Mouse (Mus musculus) megakaryocyte, adult 5-6 weeks (primary cell): ENCODE results near the gene Ccdc184. TPM values are rescaled to one million over a fixed set of nuclear protein-coding genes. Genes with fewer than 3 reads are reported as not detected.

Experiments used
- ATAC-seq: 2 replicates; pipeline ENCODE4 v1.8.0; 2016; ENCODE audit warnings: mild to moderate bottlenecking, inconsistent platforms; ENCODE audit not compliant: poor library complexity, severe bottlenecking
- total RNA-seq, 2 experiments: library from RNA; stranded (forward) in 1 of 2; stranded (reverse) in 1 of 2; fragments of 153-499, 151-499 nt in 1 of 2; fragments of 221-1000, 200-1000 nt in 1 of 2; gene quantifications; 2 replicates each; pipeline versions ENCODE4 v1.2.3 to v1.2.4; 2015 to 2017

Ccdc184 gene
- total RNA-seq, 2 experiments from 2014 or later = not detected

DNA sequence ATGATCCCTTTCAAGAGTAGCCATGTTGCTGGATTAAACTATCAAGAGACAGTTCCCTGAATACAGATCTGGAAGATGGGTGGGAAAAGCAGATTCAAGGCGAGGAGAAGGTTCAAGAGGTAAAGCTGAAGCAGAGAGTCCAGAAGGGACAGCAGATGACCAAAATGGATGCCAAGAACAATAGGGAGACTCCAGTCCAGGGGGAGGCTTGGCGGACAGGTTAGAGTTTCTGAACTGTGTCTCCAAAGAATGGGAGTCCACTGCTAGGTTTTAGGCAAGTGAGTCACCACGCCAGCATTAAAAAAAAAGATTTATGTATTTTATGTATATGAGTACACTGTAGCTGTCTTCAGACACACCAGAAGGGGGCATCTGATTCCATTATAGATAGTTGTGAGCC lies 12.3 kb upstream of the Ccdc184 start:
- ATAC-seq = no peak

DNA sequence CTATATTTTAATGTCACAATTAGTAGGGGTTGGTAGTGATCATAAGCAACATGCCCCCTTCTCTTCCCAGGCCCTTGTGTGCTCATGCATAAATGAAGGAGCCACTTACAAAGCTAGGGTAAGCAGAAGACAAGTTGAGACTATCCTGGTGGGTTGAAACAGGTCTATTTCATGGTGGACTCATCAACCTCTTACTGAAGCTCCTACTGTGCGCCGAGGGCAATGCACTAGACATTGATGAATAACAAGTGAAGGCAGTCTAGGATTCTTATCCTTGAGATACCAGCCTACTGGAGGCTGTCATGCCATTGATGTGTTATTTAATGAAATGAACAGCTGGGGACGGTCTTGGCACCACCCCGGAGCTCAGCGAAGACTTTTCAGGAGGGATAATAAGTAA lies 11.7 kb upstream of the Ccdc184 start:
- ATAC-seq = no peak

DNA sequence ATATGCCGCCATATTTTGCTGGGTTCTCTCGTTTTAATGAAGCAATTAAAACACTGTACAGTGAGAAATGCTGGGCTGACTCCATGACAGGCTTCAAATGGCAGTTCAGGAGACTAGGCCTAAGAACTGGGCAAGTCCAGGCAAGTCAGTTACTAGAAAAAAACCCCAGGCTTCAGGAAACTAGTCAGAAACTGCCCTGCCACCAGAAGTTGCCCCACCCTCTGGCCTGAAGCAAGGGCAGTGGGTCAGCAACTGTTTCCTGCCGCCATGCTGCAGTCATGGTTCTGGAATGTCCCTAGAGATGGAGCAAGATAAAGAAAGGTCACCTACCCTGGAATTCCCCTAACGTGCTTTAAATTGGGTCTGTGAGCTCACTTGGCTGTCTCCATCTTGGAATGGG lies 11.0 kb upstream of the Ccdc184 start:
- ATAC-seq = no peak

DNA sequence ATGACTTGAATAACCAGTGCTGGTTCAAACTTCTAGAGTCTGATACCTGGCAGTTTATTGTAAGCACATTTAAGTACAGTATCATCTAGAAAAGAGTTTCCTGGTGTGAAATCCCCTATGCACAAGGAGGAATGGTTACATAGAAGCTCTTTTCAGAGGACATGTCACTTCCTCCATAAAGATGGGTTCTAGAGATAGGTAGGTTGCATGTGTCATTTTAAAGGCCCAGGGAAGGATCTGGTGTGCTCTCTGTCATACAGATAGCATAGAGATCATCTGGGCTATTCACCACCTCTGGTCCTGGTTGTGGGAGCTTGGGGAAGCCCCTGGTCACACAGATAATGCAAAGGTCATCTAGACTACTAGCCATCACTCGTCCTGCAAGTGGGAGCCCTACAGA lies 9.7 kb upstream of the Ccdc184 start:
- ATAC-seq = no peak

DNA sequence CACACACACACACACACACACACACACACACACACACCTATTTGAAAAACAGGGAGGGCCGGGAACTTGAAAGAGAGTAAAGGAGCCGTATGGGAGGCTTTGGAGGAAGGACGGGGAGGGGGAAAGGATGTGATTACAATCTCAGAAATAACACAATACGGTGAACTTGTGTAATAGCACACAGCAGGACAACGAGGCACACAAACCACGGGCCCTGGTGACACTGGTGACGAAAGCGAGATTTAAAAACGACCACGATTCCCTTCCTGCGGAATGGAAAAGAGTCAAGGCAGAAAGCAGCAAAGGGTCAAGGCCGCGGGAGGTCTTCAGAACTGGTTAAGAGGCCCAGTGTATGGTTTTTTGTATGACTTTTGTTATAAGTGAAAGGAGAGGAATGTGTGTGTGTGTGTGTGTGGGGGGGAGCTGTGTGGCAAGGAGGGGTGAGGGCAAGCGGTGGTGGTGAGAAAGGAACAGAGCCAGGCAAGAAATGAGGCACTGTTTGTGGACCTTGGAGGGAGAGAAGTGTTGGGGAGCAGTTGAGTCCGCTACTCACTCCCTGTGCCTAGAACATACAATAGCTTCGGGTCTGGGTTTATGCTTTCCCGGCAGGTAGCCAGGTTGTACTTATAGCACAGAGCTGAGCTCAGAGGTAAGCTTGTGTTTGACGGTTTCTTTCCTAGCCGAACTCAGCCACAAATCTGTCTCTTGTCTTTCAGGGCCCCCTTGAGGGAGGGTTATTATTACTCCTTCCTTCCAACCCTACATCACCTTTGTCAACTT lies 5.7 kb upstream of the Ccdc184 start:
- peak; percentile 43 for ATAC-seq

DNA sequence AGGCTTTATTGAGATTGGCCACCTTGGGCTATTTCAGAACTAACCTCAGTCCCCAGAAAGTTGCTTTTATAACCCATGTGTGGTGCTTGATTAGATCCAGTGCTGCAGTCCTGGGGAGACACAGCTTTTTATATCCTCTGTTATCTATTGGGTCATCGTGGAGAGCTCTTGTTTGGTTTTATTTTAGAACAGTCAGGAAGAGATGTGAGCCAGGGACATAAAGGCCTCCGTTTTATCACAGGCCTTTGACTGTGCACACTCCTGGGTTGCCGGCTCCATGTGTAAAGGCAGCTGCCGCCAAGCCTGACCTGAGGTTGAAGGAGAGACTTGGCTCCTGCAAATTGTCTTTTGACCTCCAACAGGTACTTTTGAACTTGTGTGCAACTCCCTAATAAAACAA lies 4.4 kb upstream of the Ccdc184 start:
- no peak for ATAC-seq

DNA sequence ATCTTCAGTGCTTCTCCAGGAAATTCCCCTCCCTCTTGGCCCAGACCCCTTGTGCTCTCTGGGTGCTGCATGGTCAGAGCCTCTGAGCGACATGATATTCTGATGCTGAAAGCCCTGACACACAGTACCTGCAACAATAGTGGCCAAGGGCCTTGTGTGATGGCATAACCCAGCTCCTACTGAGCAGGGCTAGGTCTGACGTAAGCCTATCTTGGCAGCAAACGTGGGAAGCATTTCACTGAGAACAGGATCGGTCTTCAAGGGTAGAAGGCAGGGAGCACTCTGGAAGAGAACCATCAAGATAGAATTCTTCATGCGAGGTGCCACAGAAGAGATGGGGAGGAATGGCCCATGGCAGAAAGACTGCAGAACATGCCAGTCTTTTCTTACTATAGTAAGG lies 1.4 kb upstream of the Ccdc184 start, which contains the start of gene Asb8:
Gene Asb8 (minus strand): TSS at position 101 of the 400 bp plus-strand sequence.
- ATAC-seq = no peak

DNA sequence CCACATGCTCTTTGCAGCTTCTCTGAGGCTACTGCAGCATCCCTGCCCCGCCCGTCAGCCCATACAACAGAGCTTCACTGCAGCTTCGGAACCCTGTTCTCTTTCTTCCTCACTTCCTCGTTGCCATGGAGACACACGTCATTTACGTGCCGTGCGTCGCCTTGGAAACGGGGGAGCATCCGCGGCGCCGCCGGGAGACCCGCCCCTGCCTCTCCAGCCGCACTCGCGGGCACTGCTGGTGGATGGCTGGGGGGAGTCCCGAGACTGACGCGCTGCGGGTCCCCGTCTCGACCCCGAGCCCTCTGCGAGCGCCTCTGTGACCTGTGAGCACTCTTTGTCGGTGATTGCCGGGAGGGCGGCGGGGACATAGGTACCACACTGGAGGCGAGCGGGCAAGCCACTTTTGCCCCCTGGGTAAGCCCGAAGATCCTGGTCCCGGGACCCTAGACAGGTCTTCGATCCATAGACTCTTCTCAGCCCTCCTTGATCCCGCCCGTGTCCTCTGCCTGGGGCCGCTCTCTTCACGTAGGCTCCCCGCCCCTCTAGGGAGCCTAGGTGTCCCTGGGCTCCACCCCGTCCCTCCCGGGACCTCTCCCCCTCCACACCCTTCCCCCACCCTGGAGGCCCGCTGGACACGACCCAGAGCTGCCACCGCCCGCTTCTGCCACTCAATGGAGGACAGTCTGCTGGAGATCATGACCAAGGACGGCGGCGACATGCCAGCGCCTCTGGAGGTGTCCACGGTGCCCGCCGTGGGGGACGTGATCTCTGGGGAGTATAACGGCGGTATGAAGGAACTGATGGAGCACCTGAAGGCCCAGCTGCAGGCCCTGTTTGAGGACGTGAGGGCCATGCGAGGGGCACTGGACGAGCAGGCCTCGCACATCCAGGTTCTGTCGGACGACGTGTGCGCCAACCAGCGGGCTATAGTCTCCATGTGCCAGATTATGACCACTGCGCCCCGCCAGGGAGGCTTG lies 975 bp downstream of the Ccdc184 start:
- peak; percentile 76 for ATAC-seq

DNA sequence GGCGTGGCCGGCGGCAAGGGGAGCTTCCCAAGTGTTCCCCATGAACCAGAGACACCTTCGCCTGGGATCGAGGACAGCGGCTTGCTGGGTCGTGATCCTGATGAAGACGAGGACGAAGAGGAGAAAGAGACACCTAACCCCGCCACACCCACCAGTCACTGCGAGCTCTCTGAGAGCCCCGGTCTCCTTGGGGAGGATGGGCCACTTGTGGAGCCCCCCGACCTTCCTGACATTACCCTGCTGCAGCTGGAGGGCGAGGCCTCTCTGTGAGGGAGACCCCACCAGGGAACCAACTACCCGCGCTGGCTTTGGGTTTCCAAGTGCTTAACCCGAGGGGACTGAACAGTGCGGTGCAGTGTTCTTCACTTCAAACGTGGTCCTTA lies 1.7 kb downstream of the Ccdc184 start:
- no peak for ATAC-seq

DNA sequence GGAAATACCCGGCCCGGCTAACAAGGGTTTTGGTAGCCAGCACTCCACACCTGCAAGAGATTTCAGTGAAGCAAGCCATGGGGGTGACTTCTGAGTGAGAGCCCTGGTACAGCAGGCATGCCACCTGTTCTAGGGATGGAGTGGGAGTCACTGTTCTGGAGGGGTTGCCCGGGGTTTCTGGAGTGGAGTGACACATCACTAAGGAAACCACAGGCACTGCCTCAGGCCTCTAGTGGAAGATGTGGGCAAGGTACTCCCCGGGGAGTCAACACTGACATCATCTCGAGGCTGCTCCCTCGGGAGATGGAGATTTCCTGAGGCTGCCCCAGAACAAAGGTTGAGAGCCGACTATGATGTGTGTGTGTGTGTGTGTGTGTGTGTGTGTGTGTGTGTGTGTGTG lies 3.4 kb downstream of the Ccdc184 start:
- ATAC-seq = no peak

DNA sequence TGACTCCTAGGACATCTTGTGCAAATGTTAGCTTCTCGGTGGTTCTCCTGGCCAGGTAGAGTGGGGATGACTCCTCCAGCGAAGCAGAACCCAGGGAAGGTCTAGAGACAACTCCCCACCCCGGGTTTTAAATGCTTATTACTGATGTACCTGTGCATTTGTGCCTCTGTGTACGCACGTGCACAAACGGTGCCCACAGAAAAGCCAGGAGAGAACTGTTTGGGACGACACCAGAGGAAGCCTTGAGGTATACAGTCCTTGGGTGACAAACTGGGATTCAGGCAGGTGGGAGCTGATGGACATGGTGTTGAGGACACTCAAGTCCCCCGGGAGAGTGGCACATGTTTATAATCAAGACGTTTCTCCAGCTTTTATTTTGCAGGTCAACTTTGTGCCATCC lies 4.0 kb downstream of the Ccdc184 start:
- no peak for ATAC-seq

DNA sequence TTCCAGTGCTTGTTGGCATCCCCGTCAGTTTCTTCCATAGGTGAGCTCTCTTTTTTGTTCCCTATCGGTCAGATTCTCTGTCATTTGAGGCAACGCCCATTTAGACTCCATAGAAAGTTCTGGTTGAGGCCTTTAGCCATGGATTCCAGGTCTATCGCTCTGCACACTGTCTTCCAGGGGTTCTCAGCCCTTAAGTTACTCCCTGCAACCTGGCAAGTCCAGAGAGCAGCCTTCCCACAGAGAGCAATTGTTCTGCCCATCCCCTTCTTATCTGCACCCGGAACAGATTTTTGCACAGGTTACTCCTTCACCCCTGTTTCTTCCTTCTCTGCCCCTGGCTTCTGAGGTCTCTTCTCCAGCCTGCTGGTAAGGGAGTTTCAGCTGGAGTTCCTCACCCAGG lies 5.2 kb downstream of the Ccdc184 start:
- ATAC-seq = no peak

DNA sequence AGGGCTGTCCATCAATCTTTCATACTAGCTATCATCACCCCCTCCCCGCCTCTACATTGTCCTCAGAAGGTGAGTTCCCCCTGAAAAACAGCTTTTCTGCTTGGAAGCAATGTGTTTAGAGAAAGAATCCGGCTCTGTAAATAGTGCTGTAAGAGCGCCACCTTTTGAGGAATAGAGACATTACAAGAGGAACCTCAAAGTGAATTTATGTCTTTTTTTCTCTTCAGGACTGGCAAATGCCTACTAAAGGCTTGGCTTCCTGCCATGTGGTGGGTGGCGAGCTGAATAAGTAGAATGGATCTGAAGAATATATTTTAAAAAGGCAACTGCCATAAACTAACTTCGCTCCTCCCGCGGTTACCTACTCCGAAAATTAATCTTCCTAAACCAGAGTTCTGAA lies 6.9 kb downstream of the Ccdc184 start:
- 0 out of 2 replicates have a peak, but pooled peaks have one; percentile 40 for ATAC-seq

DNA sequence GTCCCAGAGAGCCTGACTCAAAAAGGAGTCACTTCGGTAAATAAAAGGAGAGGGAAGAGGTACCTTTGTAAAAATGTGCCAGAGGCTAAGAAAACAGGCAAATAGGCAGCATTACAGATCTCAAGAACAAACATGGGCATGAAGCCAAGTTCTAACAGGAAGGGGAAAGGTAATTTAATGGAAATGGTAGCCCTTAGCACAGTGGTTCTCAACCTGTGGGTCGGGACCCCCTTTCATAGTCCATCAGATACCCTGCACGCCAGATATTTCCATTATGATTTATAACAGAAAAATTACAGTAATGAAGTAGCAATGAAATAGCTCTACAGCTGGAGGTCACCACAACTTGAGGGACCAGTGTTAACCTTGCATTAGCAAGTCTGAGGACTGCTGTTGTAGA lies 10.4 kb downstream of the Ccdc184 start:
- ATAC-seq = no peak

DNA sequence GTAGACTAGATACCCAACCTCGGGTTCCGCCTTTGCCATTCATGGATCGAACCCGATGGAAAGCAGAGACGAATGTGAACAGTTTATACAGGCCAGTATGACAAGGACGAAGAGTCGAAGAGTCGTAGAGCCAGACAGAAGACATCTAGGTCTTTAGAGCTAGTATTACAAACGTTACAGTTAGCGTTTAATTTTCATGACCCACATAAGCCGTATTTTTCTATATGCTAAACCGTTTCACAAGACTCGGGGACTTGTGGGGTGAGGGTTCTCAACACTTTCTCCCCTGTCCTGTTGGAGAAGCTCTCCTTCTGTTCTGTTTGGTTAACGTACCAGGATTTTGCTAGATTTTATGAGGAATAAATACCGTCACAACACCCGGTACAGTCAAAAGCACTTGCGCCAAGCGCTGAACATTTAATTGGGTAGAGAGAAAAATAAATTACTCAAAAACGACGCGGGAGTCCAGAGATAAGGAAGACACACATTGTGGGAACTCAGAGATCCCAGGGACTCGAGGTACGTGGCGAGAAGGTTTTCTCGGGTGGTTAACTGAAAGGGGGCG lies 13.7 kb downstream of the Ccdc184 start:
- no peak for ATAC-seq

DNA sequence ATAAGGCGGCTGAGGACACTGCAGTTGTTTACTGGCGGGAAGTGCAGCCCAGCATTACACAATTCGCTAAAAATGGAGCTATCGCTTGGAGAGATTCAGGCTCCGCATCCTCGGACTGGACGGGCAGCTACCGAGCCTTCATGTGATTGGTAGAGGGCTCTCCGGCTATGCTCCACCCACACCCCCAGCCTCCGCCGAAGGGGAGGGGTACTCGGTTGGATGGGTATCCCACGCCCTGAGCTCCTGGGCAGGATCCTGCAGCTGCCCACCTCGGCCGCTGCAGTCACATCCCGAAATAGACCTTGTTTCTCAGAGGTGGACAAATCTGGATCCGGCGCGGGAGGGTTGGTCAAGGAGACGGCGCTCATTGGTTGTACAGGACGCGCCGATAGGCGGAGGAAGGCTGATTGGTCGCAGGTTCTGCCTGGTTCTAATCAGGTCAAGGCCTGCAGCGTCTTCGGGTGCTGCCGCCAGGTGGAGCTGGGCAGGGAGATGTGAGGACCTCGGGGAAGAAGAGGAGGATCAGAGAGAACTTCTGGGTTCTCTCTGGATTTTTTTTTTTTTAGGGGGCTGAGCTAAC lies 14.3 kb downstream of the Ccdc184 start:
- peak; percentile 99 for ATAC-seq

DNA sequence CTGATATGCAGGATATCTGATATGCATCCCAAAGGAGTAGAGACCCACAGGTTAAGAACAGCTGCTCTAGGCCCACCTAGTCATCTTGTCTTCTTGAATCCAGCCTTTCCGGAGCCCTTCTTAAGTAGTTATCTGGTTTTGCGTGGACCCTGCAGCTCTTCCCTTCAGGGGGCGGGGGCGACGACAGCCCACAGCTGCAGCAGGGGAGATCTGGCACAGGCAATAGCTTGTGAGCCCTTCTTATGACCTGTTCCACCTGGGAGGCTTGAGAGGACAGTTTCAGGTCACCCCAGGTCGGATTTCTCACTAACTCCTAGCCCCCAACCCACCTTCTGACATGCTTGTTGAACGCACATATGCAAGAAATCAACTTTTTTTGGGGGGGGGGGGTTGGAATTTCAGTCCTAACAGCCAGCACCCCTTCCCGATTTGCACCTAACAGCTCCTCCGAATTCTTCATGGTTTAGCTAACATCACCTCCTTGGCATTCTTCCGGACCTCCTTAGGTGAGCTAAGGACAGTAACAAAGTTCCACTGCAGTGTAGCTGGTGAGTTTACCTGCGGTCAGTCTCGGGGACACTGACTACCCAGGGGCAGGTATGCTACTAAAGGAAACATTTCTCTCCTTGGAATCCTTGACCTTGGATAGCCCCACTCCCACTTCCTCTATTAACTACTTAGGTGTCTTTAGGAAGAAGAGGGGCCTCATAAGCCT lies 15.1 kb downstream of the Ccdc184 start:
- no peak for ATAC-seq

DNA sequence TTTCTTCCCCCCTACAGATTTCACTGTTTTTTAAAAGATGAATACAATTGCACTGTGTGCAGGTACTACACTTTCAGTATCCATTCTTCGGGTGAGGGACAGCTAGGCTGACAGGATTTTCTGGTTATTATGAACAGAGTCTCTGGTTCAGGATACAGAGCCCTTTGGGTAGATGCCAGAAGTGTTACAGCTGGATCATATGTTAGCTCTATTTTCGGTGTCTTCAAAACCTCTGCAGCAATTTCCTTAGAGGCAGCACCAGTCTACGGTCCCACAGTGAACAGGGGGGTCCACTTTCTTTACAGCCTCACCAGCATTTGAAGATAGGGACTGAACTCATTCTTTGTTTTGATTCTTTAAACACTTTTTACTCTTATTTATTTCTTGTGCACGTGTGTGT lies 17.5 kb downstream of the Ccdc184 start:
- ATAC-seq = no peak

DNA sequence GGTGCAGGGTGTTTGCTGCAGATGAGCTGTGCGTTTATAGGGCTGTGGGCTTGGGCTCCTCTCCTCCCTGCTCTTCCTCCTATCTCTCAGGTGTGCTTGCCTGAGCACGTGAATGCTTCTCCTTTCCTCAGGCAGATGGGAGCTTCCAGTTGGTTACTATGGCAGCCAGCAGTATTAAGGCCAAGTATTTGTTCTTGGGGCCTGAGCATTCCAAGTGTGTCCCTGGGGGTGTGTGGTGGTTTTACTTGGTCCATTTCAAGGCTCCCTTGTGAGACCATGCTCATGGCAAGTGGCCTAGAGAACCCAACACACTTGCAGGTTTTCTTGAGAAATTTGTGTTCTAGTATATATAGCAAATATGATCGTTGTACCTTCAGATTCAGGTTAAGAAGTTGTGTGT lies 28.5 kb downstream of the Ccdc184 start, which contains the start of gene Olfr288:
Gene Olfr288 (minus strand): TSS at position 101 of the 400 bp plus-strand sequence.
- ATAC-seq = no peak

DNA sequence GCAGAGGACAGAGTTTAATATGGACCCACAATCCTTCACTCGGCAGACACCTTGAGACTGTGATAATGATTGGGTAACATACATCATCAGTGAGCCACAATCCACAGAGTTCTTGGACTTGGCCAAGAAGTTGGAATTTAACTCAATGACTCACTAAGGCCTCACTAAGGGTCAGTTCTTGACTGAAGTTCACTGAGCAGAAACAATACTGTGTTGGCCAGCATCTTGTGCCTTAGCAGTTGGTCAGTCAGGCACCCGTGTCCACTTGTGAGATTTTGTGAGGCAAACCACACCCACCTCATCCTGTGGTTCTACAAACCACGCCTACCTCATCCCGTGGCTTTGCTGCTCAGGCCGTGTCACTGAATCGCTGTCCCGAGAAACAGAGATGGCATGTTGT lies 42.7 kb downstream of the Ccdc184 start:
- no peak for ATAC-seq
